Mouse (Mus musculus): ENCODE measurements around the gene Kcnd3. TPM values are rescaled to one million over a fixed set of nuclear protein-coding genes. Genes with fewer than 3 reads are reported as not detected.

Kcnd3 gene
- total and polyA plus RNA-seq, 3 experiments, result 0.05 TPM; not detected in 2

- no peak for TF ChIP-seq TAL1 (conservative IDR thresholded peaks at IDR 0.05; ENCODE audit: low read depth, low read length)
- no peak for TF ChIP-seq GATA2 (IDR thresholded peaks at IDR 0.05; ENCODE audit: borderline replicate concordance, low read depth, low read length)
- no peak for TF ChIP-seq POLR2AphosphoS5 (IDR thresholded peaks at IDR 0.05; ENCODE audit: insufficient replicate concordance, low read depth, low read length)
- TF ChIP-seq CTCF (IDR thresholded peaks at IDR 0.05; ENCODE audit: low read depth, low read length), result no peak
- Histone ChIP-seq H3K27me3 (ENCODE audit: insufficient read depth, low read length) (no peaks in the 10 kb centered on the region), H3K4me3 (ENCODE audit: low read depth, low read length) (no peak overlapping the region), H3K9me3 (replicated peaks) (no peaks in the 10 kb centered on the region), H3K36me3 (replicated peaks) (no peaks in the 10 kb centered on the region), H3K4me1 (ENCODE audit: insufficient read depth, low read depth, low read length) (no peaks in the 10 kb centered on the region)
- DNase-seq (ENCODE audit: low spot score), result no peak
- ATAC-seq (ENCODE audit: extremely low read depth, insufficient number of reproducible peaks, low FRiP score, poor library complexity, severe bottlenecking), result no peak
Observed at GRCm38 (mm10) chr3:105515640-105516039, 63.5 kb downstream of the Kcnd3 start.

GRCm38 (mm10) chr3:105520446-105520845 lies 68.3 kb downstream of the Kcnd3 start:
- DNase-seq (ENCODE audit: low spot score), result no peak
- H3K9me3 ChIP-seq (replicated peaks), result no peaks in the 10 kb centered on the region
- H3K4me1 ChIP-seq (ENCODE audit: insufficient read depth, low read depth, low read length), result no peaks in the 10 kb centered on the region
- no peak overlapping the region for H3K4me3 ChIP-seq (ENCODE audit: low read depth, low read length)
- H3K36me3 ChIP-seq (replicated peaks), result no peaks in the 10 kb centered on the region
- no peak for ATAC-seq (ENCODE audit: extremely low read depth, insufficient number of reproducible peaks, low FRiP score, poor library complexity, severe bottlenecking)
- peaks cover 3% of the 10 kb centered on the region; the same call in 1 of the 2 replicates for H3K27me3 ChIP-seq (ENCODE audit: insufficient read depth, low read length)
- TF ChIP-seq GATA2 (IDR thresholded peaks at IDR 0.05; ENCODE audit: borderline replicate concordance, low read depth, low read length), result no peak
- TF ChIP-seq CTCF (IDR thresholded peaks at IDR 0.05; ENCODE audit: low read depth, low read length), result no peak
- TF ChIP-seq GATA1 (IDR thresholded peaks at IDR 0.05; ENCODE audit: borderline replicate concordance, low read length), result no peak
- TF ChIP-seq TAL1 (conservative IDR thresholded peaks at IDR 0.05; ENCODE audit: low read depth, low read length), result no peak
- TF ChIP-seq POLR2AphosphoS5 (IDR thresholded peaks at IDR 0.05; ENCODE audit: insufficient replicate concordance, low read depth, low read length), result no peak

GRCm38 (mm10) chr3:105521178-105521631 lies 69.1 kb downstream of the Kcnd3 start:
- Histone ChIP-seq H3K36me3 (replicated peaks) (no peaks in the 10 kb centered on the region), H3K4me1 (ENCODE audit: insufficient read depth, low read depth, low read length) (no peaks in the 10 kb centered on the region), H3K4me3 (ENCODE audit: low read depth, low read length) (no peak overlapping the region), H3K27me3 (ENCODE audit: insufficient read depth, low read length) (peaks cover 3% of the 10 kb centered on the region; the same call in 1 of the 2 replicates), H3K9me3 (replicated peaks) (no peaks in the 10 kb centered on the region)
- DNase-seq (ENCODE audit: low spot score) (no peak), ATAC-seq (ENCODE audit: extremely low read depth, insufficient number of reproducible peaks, low FRiP score, poor library complexity, severe bottlenecking) (no peak)
- TF ChIP-seq GATA1 (IDR thresholded peaks at IDR 0.05; ENCODE audit: borderline replicate concordance, low read length) (no peak), GATA2 (IDR thresholded peaks at IDR 0.05; ENCODE audit: borderline replicate concordance, low read depth, low read length) (no peak), CTCF (IDR thresholded peaks at IDR 0.05; ENCODE audit: low read depth, low read length) (no peak), TAL1 (conservative IDR thresholded peaks at IDR 0.05; ENCODE audit: low read depth, low read length) (no peak), POLR2AphosphoS5 (IDR thresholded peaks at IDR 0.05; ENCODE audit: insufficient replicate concordance, low read depth, low read length) (no peak)

- peaks cover 3% of the 10 kb centered on the region; the same call in 1 of the 2 replicates for H3K27me3 ChIP-seq (ENCODE audit: insufficient read depth, low read length)
- H3K4me3 ChIP-seq (ENCODE audit: low read depth, low read length), result no peak overlapping the region
- H3K4me1 ChIP-seq (ENCODE audit: insufficient read depth, low read depth, low read length), result no peaks in the 10 kb centered on the region
- DNase-seq (ENCODE audit: low spot score), result no peak
- TF ChIP-seq TAL1 (conservative IDR thresholded peaks at IDR 0.05; ENCODE audit: low read depth, low read length), result no peak
- TF ChIP-seq GATA2 (IDR thresholded peaks at IDR 0.05; ENCODE audit: borderline replicate concordance, low read depth, low read length), result no peak
- TF ChIP-seq GATA1 (IDR thresholded peaks at IDR 0.05; ENCODE audit: borderline replicate concordance, low read length), result no peak
- no peak for TF ChIP-seq POLR2AphosphoS5 (IDR thresholded peaks at IDR 0.05; ENCODE audit: insufficient replicate concordance, low read depth, low read length)
- TF ChIP-seq CTCF (IDR thresholded peaks at IDR 0.05; ENCODE audit: low read depth, low read length), result no peak
- H3K9me3 ChIP-seq (replicated peaks), result no peaks in the 10 kb centered on the region
- H3K36me3 ChIP-seq (replicated peaks), result no peaks in the 10 kb centered on the region
- ATAC-seq (ENCODE audit: extremely low read depth, insufficient number of reproducible peaks, low FRiP score, poor library complexity, severe bottlenecking), result no peak
Observed at GRCm38 (mm10) chr3:105521639-105522038, 69.5 kb downstream of the Kcnd3 start.

- H3K4me1 ChIP-seq (ENCODE audit: insufficient read depth, low read depth, low read length), result no peaks in the 10 kb centered on the region
- no peaks in the 10 kb centered on the region for H3K27me3 ChIP-seq (ENCODE audit: insufficient read depth, low read length)
- no peak overlapping the region for H3K4me3 ChIP-seq (ENCODE audit: low read depth, low read length)
- DNase-seq (ENCODE audit: low spot score) (no peak), ATAC-seq (ENCODE audit: extremely low read depth, insufficient number of reproducible peaks, low FRiP score, poor library complexity, severe bottlenecking) (no peak)
- TF ChIP-seq TAL1 (conservative IDR thresholded peaks at IDR 0.05; ENCODE audit: low read depth, low read length) (no peak), GATA2 (IDR thresholded peaks at IDR 0.05; ENCODE audit: borderline replicate concordance, low read depth, low read length) (no peak), CTCF (IDR thresholded peaks at IDR 0.05; ENCODE audit: low read depth, low read length) (no peak), GATA1 (IDR thresholded peaks at IDR 0.05; ENCODE audit: borderline replicate concordance, low read length) (no peak), POLR2AphosphoS5 (IDR thresholded peaks at IDR 0.05; ENCODE audit: insufficient replicate concordance, low read depth, low read length) (no peak)
- no peaks in the 10 kb centered on the region for H3K9me3 ChIP-seq (replicated peaks)
- H3K36me3 ChIP-seq (replicated peaks), result no peaks in the 10 kb centered on the region
Observed at GRCm38 (mm10) chr3:105528860-105529259, 76.7 kb downstream of the Kcnd3 start.

GRCm38 (mm10) chr3:105529700-105530099 lies 77.6 kb downstream of the Kcnd3 start:
- Histone ChIP-seq H3K4me3 (ENCODE audit: low read depth, low read length) (no peak overlapping the region), H3K36me3 (replicated peaks) (no peaks in the 10 kb centered on the region), H3K4me1 (ENCODE audit: insufficient read depth, low read depth, low read length) (no peaks in the 10 kb centered on the region), H3K27me3 (ENCODE audit: insufficient read depth, low read length) (no peaks in the 10 kb centered on the region), H3K9me3 (replicated peaks) (no peaks in the 10 kb centered on the region)
- TF ChIP-seq GATA1 (IDR thresholded peaks at IDR 0.05; ENCODE audit: borderline replicate concordance, low read length), result no peak
- no peak for TF ChIP-seq GATA2 (IDR thresholded peaks at IDR 0.05; ENCODE audit: borderline replicate concordance, low read depth, low read length)
- no peak for TF ChIP-seq POLR2AphosphoS5 (IDR thresholded peaks at IDR 0.05; ENCODE audit: insufficient replicate concordance, low read depth, low read length)
- TF ChIP-seq TAL1 (conservative IDR thresholded peaks at IDR 0.05; ENCODE audit: low read depth, low read length), result no peak
- TF ChIP-seq CTCF (IDR thresholded peaks at IDR 0.05; ENCODE audit: low read depth, low read length), result no peak
- ATAC-seq (ENCODE audit: extremely low read depth, insufficient number of reproducible peaks, low FRiP score, poor library complexity, severe bottlenecking) (no peak), DNase-seq (ENCODE audit: low spot score) (no peak)
